9 mouse cellular contexts compared by ENCODE assay signal in genomic region chr3:87981894-87982835, GRCm38 (mm10). TPM values are rescaled to one million over a fixed set of nuclear protein-coding genes. Genes with fewer than 3 reads are reported as not detected.
DNase-seq lines count a peak whose midpoint lies in the region; ATAC-seq and TF ChIP-seq lines count a peak whose summit lies in the region.
"Had no signal": no experiment of that assay in that cellular context is flagged by ENCODE, and none has a peak within 500 bp of the region (broad histone marks: within the 10 kb centered on the region; RNA-seq: fewer than 3 reads in every experiment).

No protein-coding gene starts in this region.

- TF ChIP-seq CTCF in C2C12 (IDR thresholded peaks at IDR 0.05; ENCODE audit: control insufficient read depth, insufficient read depth, insufficient read length): no peak

- peak; percentile 65 for DNase-seq in embryonic facial prominence, embryonic 14.5 days (ENCODE audit: low spot score)
- DNase-seq in heart, postnatal 14 days: peak; percentile 67 to 75
- peak; percentile 54 to 71 for DNase-seq in kidney, postnatal 4 days
- DNase-seq in midbrain, embryonic 11.5 days (ENCODE audit: low spot score, missing footprints): peak; percentile 94
- DNase-seq in thymus, postnatal 10 days (ENCODE audit: low spot score in 2 of 2): no peak
- no peak for DNase-seq in thymus, postnatal 0 days (ENCODE audit: low spot score)

- H3K9ac ChIP-seq in embryonic facial prominence, embryonic 14.5 days (ENCODE audit: low read depth, low read length): peak overlapping the region; percentile 5; the same call in 1 of the 2 replicates
- peak overlapping the region; percentile 46 for H3K9ac ChIP-seq in midbrain, embryonic 11.5 days (ENCODE audit: low read length)

- peak overlapping the region; percentile 57 for H3ac ChIP-seq in C2C12 (ENCODE audit: control insufficient read depth, insufficient read length, low read depth)

- no peak overlapping the region for H3K4me3 ChIP-seq in C2C12 (ENCODE audit: insufficient read depth, poor library complexity, severe bottlenecking)
- H3K4me3 ChIP-seq in embryonic facial prominence, embryonic 14.5 days (ENCODE audit: low read depth, low read length): no peak overlapping the region
- H3K4me3 ChIP-seq in midbrain, embryonic 11.5 days (ENCODE audit: low read depth, low read length): no peak overlapping the region

- H3K4me2 ChIP-seq in embryonic facial prominence, embryonic 14.5 days (ENCODE audit: low read depth, low read length): peak overlapping the region; percentile 44
- H3K4me2 ChIP-seq in midbrain, embryonic 11.5 days: peak overlapping the region; percentile 31

- H3K36me3 ChIP-seq in C2C12 (ENCODE audit: control insufficient read depth, insufficient read depth): peaks cover 19% of the 10 kb centered on the region
- no peaks in the 10 kb centered on the region for H3K36me3 ChIP-seq in embryonic facial prominence, embryonic 14.5 days (ENCODE audit: control insufficient read depth, insufficient read depth, low read length)
- H3K36me3 ChIP-seq in midbrain, embryonic 11.5 days (ENCODE audit: control insufficient read depth, insufficient read depth, low read length): peaks cover 8% of the 10 kb centered on the region; the same call in 1 of the 2 replicates

- H3K79me2 ChIP-seq in C2C12 (ENCODE audit: control insufficient read depth, insufficient read depth): no peaks in the 10 kb centered on the region

- H3K27ac ChIP-seq in embryonic facial prominence, embryonic 14.5 days (replicated peaks; ENCODE audit: low read depth, low read length): peak overlapping the region; percentile 78
- H3K27ac ChIP-seq in midbrain, embryonic 11.5 days (ENCODE audit: low read depth, low read length): peak overlapping the region; percentile 84

- H3K79me3 ChIP-seq in C2C12 (ENCODE audit: low read depth): no peaks in the 10 kb centered on the region

- intact Hi-C loops in heart, postnatal 14 days (cut with DNase I): no loop called here

- no peaks in the 10 kb centered on the region for H3K27me3 ChIP-seq in C2C12 (ENCODE audit: control insufficient read depth, insufficient read depth, insufficient read length)
- H3K27me3 ChIP-seq in embryonic facial prominence, embryonic 14.5 days (replicated peaks; ENCODE audit: control insufficient read depth, insufficient read depth, low read length): no peaks in the 10 kb centered on the region
- H3K27me3 ChIP-seq in midbrain, embryonic 11.5 days (ENCODE audit: control insufficient read depth, insufficient read depth, low read length): no peaks in the 10 kb centered on the region

- ATAC-seq in embryonic facial prominence, embryonic 14.5 days (ENCODE audit: low read depth): peak; percentile 16
- ATAC-seq in midbrain, embryonic 11.5 days (ENCODE audit: low FRiP score): peak; percentile 2; the same call in 1 of the 2 replicates
- ATAC-seq in megakaryocyte-erythroid progenitor cell, adult 5-6 weeks (replicated peaks; ENCODE audit: low FRiP score, low TSS enrichment, poor library complexity, severe bottlenecking): no peak

- 34% methylated on average over 12 of the region's 12 CpGs for WGBS in embryonic facial prominence, embryonic 14.5 days
- WGBS in midbrain, embryonic 11.5 days: 33% methylated on average over 12 of the region's 12 CpGs

- no peaks in the 10 kb centered on the region for H3K9me3 ChIP-seq in embryonic facial prominence, embryonic 14.5 days (ENCODE audit: control insufficient read depth, low read length)
- H3K9me3 ChIP-seq in midbrain, embryonic 11.5 days (ENCODE audit: control insufficient read depth, low read length): no peaks in the 10 kb centered on the region

- peaks cover 32% of the 10 kb centered on the region for H3K4me1 ChIP-seq in embryonic facial prominence, embryonic 14.5 days (ENCODE audit: control insufficient read depth, insufficient read depth, low read length)
- H3K4me1 ChIP-seq in midbrain, embryonic 11.5 days (ENCODE audit: control insufficient read depth, insufficient read depth, low read length): peaks cover 73% of the 10 kb centered on the region

TF ChIP-seq in C2C12, 6 proteins besides CTCF, POLR2A, EP300 and RAD21:
- no peak for TF ChIP-seq CEBPB (IDR thresholded peaks at IDR 0.05; ENCODE audit: low read depth)
- peak; percentile 32 for TF ChIP-seq MAX (IDR thresholded peaks at IDR 0.05)
- no peak for TF ChIP-seq USF1 (IDR thresholded peaks at IDR 0.05; ENCODE audit: low read depth)
- TF ChIP-seq FOSL1 (IDR thresholded peaks at IDR 0.05; ENCODE audit: insufficient read depth, low read length, poor library complexity, severe bottlenecking): no peak
- TF ChIP-seq MYOG (IDR thresholded peaks at IDR 0.05; ENCODE audit: control insufficient read depth, extremely low read depth, insufficient read length): no peak
- TF ChIP-seq MYOD1 (IDR thresholded peaks at IDR 0.05; ENCODE audit: control insufficient read depth, insufficient read length, low read depth): peak; percentile 21
TF ChIP-seq in C2C12: peak in this region for 2.

RNA-seq across cellular contexts. Expression of gene Nes, which starts 11.3 kb away (rescaled TPM):
- polyA plus RNA-seq in C2C12 (2012; fragmentation: generic; extraction: Trizol): 158 TPM
- 36.4 and 40.5 TPM in 2 replicates for polyA plus RNA-seq in embryonic facial prominence, embryonic 14.5 days (2014; fragmentation: Nextera tagmentation; extraction: Ambion mirVana)
- total RNA-seq in heart, postnatal 14 days (2021): 10 to 100 TPM; 32.5 to 39.0 TPM
- polyA plus RNA-seq in midbrain, embryonic 11.5 days (2014; fragmentation: Nextera tagmentation; extraction: Ambion mirVana): 70.3 and 85.4 TPM in 2 replicates
- 3.2 and 4.5 TPM in 2 replicates for polyA plus RNA-seq in thymus, postnatal 0 days (2015; fragmentation: Nextera tagmentation; extraction: Ambion mirVana)
- not detected in 2 replicates for total RNA-seq in megakaryocyte-erythroid progenitor cell, adult 5-6 weeks (2014; fragmentation: Nextera tagmentation)
- total RNA-seq in megakaryocyte-erythroid progenitor cell, adult 5-6 weeks (2017): 0.84 TPM in 1 of 2 replicates, not detected in the other

RNA-seq across cellular contexts. Expression of gene Bcan, which starts 17.9 kb away (rescaled TPM):
- polyA plus RNA-seq in C2C12 (2012; fragmentation: generic; extraction: Trizol): 0.15 TPM
- polyA plus RNA-seq in embryonic facial prominence, embryonic 14.5 days (2014; fragmentation: Nextera tagmentation; extraction: Ambion mirVana): 0.63 and 1.1 TPM in 2 replicates
- total RNA-seq in heart, postnatal 14 days (2021): under 1 TPM; 0.15 to 0.29 TPM
- 0.37 and 0.44 TPM in 2 replicates for polyA plus RNA-seq in midbrain, embryonic 11.5 days (2014; fragmentation: Nextera tagmentation; extraction: Ambion mirVana)
- 0.23 and 0.27 TPM in 2 replicates for polyA plus RNA-seq in thymus, postnatal 0 days (2015; fragmentation: Nextera tagmentation; extraction: Ambion mirVana)
- total RNA-seq in megakaryocyte-erythroid progenitor cell, adult 5-6 weeks (2014; fragmentation: Nextera tagmentation): not detected in 2 replicates
- not detected in 2 replicates for total RNA-seq in megakaryocyte-erythroid progenitor cell, adult 5-6 weeks (2017)

RNA-seq across cellular contexts. Expression of gene Crabp2, which starts 33.7 kb away (rescaled TPM):
- polyA plus RNA-seq in C2C12 (2012; fragmentation: generic; extraction: Trizol): 14.4 TPM
- polyA plus RNA-seq in embryonic facial prominence, embryonic 14.5 days (2014; fragmentation: Nextera tagmentation; extraction: Ambion mirVana): 145 and 175 TPM in 2 replicates
- total RNA-seq in heart, postnatal 14 days (2021): under 1 TPM; 0.31 to 0.56 TPM
- polyA plus RNA-seq in midbrain, embryonic 11.5 days (2014; fragmentation: Nextera tagmentation; extraction: Ambion mirVana): 539 and 540 TPM in 2 replicates
- polyA plus RNA-seq in thymus, postnatal 0 days (2015; fragmentation: Nextera tagmentation; extraction: Ambion mirVana): 35.5 and 38.1 TPM in 2 replicates
- total RNA-seq in megakaryocyte-erythroid progenitor cell, adult 5-6 weeks (2014; fragmentation: Nextera tagmentation): 2.8 TPM in 1 of 2 replicates, not detected in the other
- total RNA-seq in megakaryocyte-erythroid progenitor cell, adult 5-6 weeks (2017): 1.2 TPM in 1 of 2 replicates, not detected in the other

RNA-seq across cellular contexts. Expression of gene Hapln2, which starts 45.2 kb away (rescaled TPM):
- not detected for polyA plus RNA-seq in C2C12 (2012; fragmentation: generic; extraction: Trizol)
- not detected in 2 replicates for polyA plus RNA-seq in embryonic facial prominence, embryonic 14.5 days (2014; fragmentation: Nextera tagmentation; extraction: Ambion mirVana)
- total RNA-seq in heart, postnatal 14 days (2021): not detected
- 0.11 TPM in 1 of 2 replicates, not detected in the other for polyA plus RNA-seq in midbrain, embryonic 11.5 days (2014; fragmentation: Nextera tagmentation; extraction: Ambion mirVana)
- polyA plus RNA-seq in thymus, postnatal 0 days (2015; fragmentation: Nextera tagmentation; extraction: Ambion mirVana): 0.16 TPM in 1 of 2 replicates, not detected in the other
- total RNA-seq in megakaryocyte-erythroid progenitor cell, adult 5-6 weeks (2014; fragmentation: Nextera tagmentation): not detected in 2 replicates
- total RNA-seq in megakaryocyte-erythroid progenitor cell, adult 5-6 weeks (2017): not detected in 2 replicates
- total RNA-seq: ES-E14 had no signal

RNA-seq across cellular contexts. Expression of gene Rrnad1, which starts 51.6 kb away (rescaled TPM):
- polyA plus RNA-seq in C2C12 (2012; fragmentation: generic; extraction: Trizol): 7.1 TPM
- 12.8 and 13.3 TPM in 2 replicates for polyA plus RNA-seq in embryonic facial prominence, embryonic 14.5 days (2014; fragmentation: Nextera tagmentation; extraction: Ambion mirVana)
- total RNA-seq in heart, postnatal 14 days (2021): 1 to 10 TPM; 6.9 to 8.5 TPM
- polyA plus RNA-seq in midbrain, embryonic 11.5 days (2014; fragmentation: Nextera tagmentation; extraction: Ambion mirVana): 14.6 and 17.0 TPM in 2 replicates
- 15.7 and 16.6 TPM in 2 replicates for polyA plus RNA-seq in thymus, postnatal 0 days (2015; fragmentation: Nextera tagmentation; extraction: Ambion mirVana)
- total RNA-seq in megakaryocyte-erythroid progenitor cell, adult 5-6 weeks (2014; fragmentation: Nextera tagmentation): 26.9 and 34.3 TPM in 2 replicates
- total RNA-seq in megakaryocyte-erythroid progenitor cell, adult 5-6 weeks (2017): 4.1 and 10.0 TPM in 2 replicates

Comparison
In these comparisons a context has a peak if more than half of its experiments do, and no peak if none do; other contexts are left out.
1. DNase-seq: peak in embryonic facial prominence, embryonic 14.5 days (single experiment), heart, postnatal 14 days (2 of 2), kidney, postnatal 4 days (2 of 2) and midbrain, embryonic 11.5 days (single experiment); none in thymus, postnatal 10 days (0 of 2) and thymus, postnatal 0 days (single experiment).